Mouse (Mus musculus) CH12F3 (cell line): ENCODE results near the gene Tnnt1.
"Not testable (repeated sequence)": the region's sequence is repeated elsewhere in the genome, so short reads cannot be mapped to it uniquely, and the experiment has no call there.

ENCODE experiments used
- in situ Hi-C: fragments of 300-500 bp; cut with MboI; formaldehyde crosslinking; loops from 2 replicates; pipeline ENCODE4 v1.14.3; 2020; ENCODE audit warnings: low sequenced_read_pairs

Tnnt1 gene

GRCm38 (mm10) chr7:4516332-4517050, at the start of gene Tnnt1:
Tnnt1 (minus strand) TSS chr7:4516382.
- in situ Hi-C loops = no loop called here

- in situ Hi-C loops = no loop called here
These were observed 46.5 kb upstream of the Tnnt1 start for GRCm38 (mm10) chr7:4562660-4563059.

GRCm38 (mm10) chr7:4557167-4557560, 41.0 kb upstream of the Tnnt1 start:
- in situ Hi-C loops = no loop called here

GRCm38 (mm10) chr7:4556256-4557166, 40.3 kb upstream of the Tnnt1 start:
- in situ Hi-C loops = no loop called here

GRCm38 (mm10) chr7:4547221-4547641, 31.0 kb upstream of the Tnnt1 start, which contains the start of gene Syt5:
Syt5 (minus strand) TSS chr7:4547541.
- in situ Hi-C loops = no loop called here

GRCm38 (mm10) chr7:4546591-4547131, 30.5 kb upstream of the Tnnt1 start:
- in situ Hi-C loops = no loop called here

- in situ Hi-C loops = no loop called here
These were observed 29.9 kb upstream of the Tnnt1 start for GRCm38 (mm10) chr7:4546050-4546449.

- in situ Hi-C loops = no loop called here
These were observed 25.8 kb upstream of the Tnnt1 start for GRCm38 (mm10) chr7:4542013-4542412.

GRCm38 (mm10) chr7:4541344-4541743, 25.2 kb upstream of the Tnnt1 start:
- in situ Hi-C loops = no loop called here

- in situ Hi-C loops = no loop called here
These were observed 22.8 kb upstream of the Tnnt1 start for GRCm38 (mm10) chr7:4539019-4539418.

GRCm38 (mm10) chr7:4537181-4537580, 21.0 kb upstream of the Tnnt1 start:
- in situ Hi-C loops = no loop called here

GRCm38 (mm10) chr7:4536369-4536768, 20.2 kb upstream of the Tnnt1 start:
- in situ Hi-C loops = no loop called here

GRCm38 (mm10) chr7:4532005-4532729, 16.0 kb upstream of the Tnnt1 start, which contains the start of gene Dnaaf3:
Dnaaf3 (minus strand) TSS chr7:4532453.
- in situ Hi-C loops = no loop called here

GRCm38 (mm10) chr7:4530166-4530565, 14.0 kb upstream of the Tnnt1 start:
- in situ Hi-C loops = not testable (repeated sequence)

- in situ Hi-C loops = no loop called here
These were observed 11.1 kb upstream of the Tnnt1 start for GRCm38 (mm10) chr7:4527302-4527689.

GRCm38 (mm10) chr7:4526341-4527301, 10.4 kb upstream of the Tnnt1 start:
- in situ Hi-C loops = no loop called here

GRCm38 (mm10) chr7:4524212-4524922, 8.2 kb upstream of the Tnnt1 start, which contains the start of gene Tnni3:
Tnni3 (minus strand) TSS chr7:4524229.
- in situ Hi-C loops = not testable (repeated sequence)

GRCm38 (mm10) chr7:4523205-4524130, 7.3 kb upstream of the Tnnt1 start:
- in situ Hi-C loops = no loop called here
